Mouse (Mus musculus): ENCODE data around the gene Dusp18. TPM values are rescaled to one million over a fixed set of nuclear protein-coding genes. Genes with fewer than 3 reads are reported as not detected.

The Dusp18 gene
- polyA plus RNA-seq, 1 experiment from 2014 or later, result 2.5 TPM

GRCm38 (mm10) chr11:3920476-3920875, 25.4 kb downstream of the Dusp18 start:
- H3K4me3 ChIP-seq (ENCODE audit: low read depth, low read length), result no peak overlapping the region
- H3K27me3 ChIP-seq (replicated peaks; ENCODE audit: control insufficient read depth, insufficient read depth, low read length), result no peaks in the 10 kb centered on the region
- H3K4me1 ChIP-seq (replicated peaks; ENCODE audit: control insufficient read depth, insufficient read depth, low read length), result no peaks in the 10 kb centered on the region
- no peak overlapping the region for H3K9ac ChIP-seq (ENCODE audit: low read depth, low read length)
- no peak overlapping the region for H3K4me2 ChIP-seq (replicated peaks; ENCODE audit: low read depth)
- 78% methylated on average over 7 of the region's 7 CpGs for WGBS
- no peak overlapping the region for H3K27ac ChIP-seq (ENCODE audit: low read depth, low read length)
- H3K36me3 ChIP-seq (ENCODE audit: control insufficient read depth, insufficient read depth), result peaks cover 61% of the 10 kb centered on the region
- TF ChIP-seq CTCF (IDR thresholded peaks at IDR 0.05; ENCODE audit: low read depth), result no peak
- no peaks in the 10 kb centered on the region for H3K9me3 ChIP-seq (ENCODE audit: control insufficient read depth)
- ATAC-seq, result no peak

- WGBS, result 41% methylated on average over 8 of the region's 8 CpGs
- peak; percentile 86 for TF ChIP-seq CTCF (IDR thresholded peaks at IDR 0.05; ENCODE audit: low read depth)
- H3K9ac ChIP-seq (ENCODE audit: low read depth, low read length), result no peak overlapping the region
- no peak for ATAC-seq
- no peaks in the 10 kb centered on the region for H3K27me3 ChIP-seq (replicated peaks; ENCODE audit: control insufficient read depth, insufficient read depth, low read length)
- no peaks in the 10 kb centered on the region for H3K9me3 ChIP-seq (ENCODE audit: control insufficient read depth)
- H3K4me3 ChIP-seq (ENCODE audit: low read depth, low read length), result no peak overlapping the region
- H3K4me2 ChIP-seq (replicated peaks; ENCODE audit: low read depth), result no peak overlapping the region
- no peaks in the 10 kb centered on the region for H3K4me1 ChIP-seq (replicated peaks; ENCODE audit: control insufficient read depth, insufficient read depth, low read length)
- H3K36me3 ChIP-seq (ENCODE audit: control insufficient read depth, insufficient read depth), result peaks cover 68% of the 10 kb centered on the region
- no peak overlapping the region for H3K27ac ChIP-seq (ENCODE audit: low read depth, low read length)
These were observed 26.3 kb downstream of the Dusp18 start for GRCm38 (mm10) chr11:3921281-3921850.

GRCm38 (mm10) chr11:3922115-3922514, 27.1 kb downstream of the Dusp18 start:
- no peak overlapping the region for H3K9ac ChIP-seq (ENCODE audit: low read depth, low read length)
- H3K36me3 ChIP-seq (ENCODE audit: control insufficient read depth, insufficient read depth), result peaks cover 72% of the 10 kb centered on the region
- H3K4me2 ChIP-seq (replicated peaks; ENCODE audit: low read depth), result no peak overlapping the region
- no peaks in the 10 kb centered on the region for H3K4me1 ChIP-seq (replicated peaks; ENCODE audit: control insufficient read depth, insufficient read depth, low read length)
- no peaks in the 10 kb centered on the region for H3K9me3 ChIP-seq (ENCODE audit: control insufficient read depth)
- no peak for TF ChIP-seq CTCF (IDR thresholded peaks at IDR 0.05; ENCODE audit: low read depth)
- WGBS, result 97% methylated on average over 9 of the region's 9 CpGs
- H3K27me3 ChIP-seq (replicated peaks; ENCODE audit: control insufficient read depth, insufficient read depth, low read length), result no peaks in the 10 kb centered on the region
- H3K4me3 ChIP-seq (ENCODE audit: low read depth, low read length), result no peak overlapping the region
- H3K27ac ChIP-seq (ENCODE audit: low read depth, low read length), result no peak overlapping the region
- ATAC-seq, result no peak

- Histone ChIP-seq H3K9ac (ENCODE audit: low read depth, low read length) (no peak overlapping the region), H3K4me2 (replicated peaks; ENCODE audit: low read depth) (no peak overlapping the region), H3K27me3 (replicated peaks; ENCODE audit: control insufficient read depth, insufficient read depth, low read length) (no peaks in the 10 kb centered on the region), H3K27ac (ENCODE audit: low read depth, low read length) (no peak overlapping the region), H3K36me3 (ENCODE audit: control insufficient read depth, insufficient read depth) (peaks cover 72% of the 10 kb centered on the region), H3K4me3 (ENCODE audit: low read depth, low read length) (no peak overlapping the region), H3K9me3 (ENCODE audit: control insufficient read depth) (no peaks in the 10 kb centered on the region), H3K4me1 (replicated peaks; ENCODE audit: control insufficient read depth, insufficient read depth, low read length) (no peaks in the 10 kb centered on the region)
- TF ChIP-seq CTCF (IDR thresholded peaks at IDR 0.05; ENCODE audit: low read depth), result no peak
- ATAC-seq, result no peak
- WGBS, result 98% methylated on average over 6 of the region's 6 CpGs
These were observed 27.7 kb downstream of the Dusp18 start for GRCm38 (mm10) chr11:3922731-3923130.

- no peaks in the 10 kb centered on the region for H3K9me3 ChIP-seq (ENCODE audit: control insufficient read depth)
- no peak overlapping the region for H3K4me3 ChIP-seq (ENCODE audit: low read depth, low read length)
- 93% methylated on average over 10 of the region's 10 CpGs for WGBS
- H3K4me1 ChIP-seq (replicated peaks; ENCODE audit: control insufficient read depth, insufficient read depth, low read length), result no peaks in the 10 kb centered on the region
- ATAC-seq, result no peak
- no peaks in the 10 kb centered on the region for H3K27me3 ChIP-seq (replicated peaks; ENCODE audit: control insufficient read depth, insufficient read depth, low read length)
- peaks cover 64% of the 10 kb centered on the region for H3K36me3 ChIP-seq (ENCODE audit: control insufficient read depth, insufficient read depth)
- H3K27ac ChIP-seq (ENCODE audit: low read depth, low read length), result no peak overlapping the region
- H3K9ac ChIP-seq (ENCODE audit: low read depth, low read length), result no peak overlapping the region
- no peak for TF ChIP-seq CTCF (IDR thresholded peaks at IDR 0.05; ENCODE audit: low read depth)
- H3K4me2 ChIP-seq (replicated peaks; ENCODE audit: low read depth), result no peak overlapping the region
These were observed 30.9 kb downstream of the Dusp18 start for GRCm38 (mm10) chr11:3925916-3926315.

GRCm38 (mm10) chr11:3930019-3930418, 35.0 kb downstream of the Dusp18 start:
- Histone ChIP-seq H3K9ac (ENCODE audit: low read depth, low read length) (no peak overlapping the region), H3K4me2 (replicated peaks; ENCODE audit: low read depth) (peak overlapping the region; percentile 81), H3K36me3 (ENCODE audit: control insufficient read depth, insufficient read depth) (peaks cover 27% of the 10 kb centered on the region), H3K4me1 (replicated peaks; ENCODE audit: control insufficient read depth, insufficient read depth, low read length) (no peaks in the 10 kb centered on the region), H3K27ac (ENCODE audit: low read depth, low read length) (no peak overlapping the region), H3K27me3 (replicated peaks; ENCODE audit: control insufficient read depth, insufficient read depth, low read length) (no peaks in the 10 kb centered on the region), H3K4me3 (ENCODE audit: low read depth, low read length) (no peak overlapping the region), H3K9me3 (ENCODE audit: control insufficient read depth) (no peaks in the 10 kb centered on the region)
- no peak for TF ChIP-seq CTCF (IDR thresholded peaks at IDR 0.05; ENCODE audit: low read depth)
- WGBS, result 57% methylated on average over 4 of the region's 4 CpGs
- ATAC-seq, result no peak

GRCm38 (mm10) chr11:3930931-3931330, 35.9 kb downstream of the Dusp18 start:
- peak overlapping the region; percentile 81 for H3K4me2 ChIP-seq (replicated peaks; ENCODE audit: low read depth)
- no peak overlapping the region for H3K27ac ChIP-seq (ENCODE audit: low read depth, low read length)
- peaks cover 19% of the 10 kb centered on the region for H3K36me3 ChIP-seq (ENCODE audit: control insufficient read depth, insufficient read depth)
- 0 out of 2 replicates have a peak overlapping the region, but pooled peaks have one; percentile 55 for H3K9ac ChIP-seq (ENCODE audit: low read depth, low read length)
- H3K9me3 ChIP-seq (ENCODE audit: control insufficient read depth), result no peaks in the 10 kb centered on the region
- WGBS, result 37% methylated on average over 6 of the region's 6 CpGs
- no peaks in the 10 kb centered on the region for H3K27me3 ChIP-seq (replicated peaks; ENCODE audit: control insufficient read depth, insufficient read depth, low read length)
- no peak for TF ChIP-seq CTCF (IDR thresholded peaks at IDR 0.05; ENCODE audit: low read depth)
- ATAC-seq, result no peak
- no peaks in the 10 kb centered on the region for H3K4me1 ChIP-seq (replicated peaks; ENCODE audit: control insufficient read depth, insufficient read depth, low read length)
- peak overlapping the region; percentile 58 for H3K4me3 ChIP-seq (ENCODE audit: low read depth, low read length)

Measured in intestine, postnatal 0 days (tissue).